Mouse (Mus musculus) cerebellum, postnatal 10 days (tissue): ENCODE measurements around the gene Sema4b.

Source experiments
- DNase-seq, 2 experiments: peaks; one replicate each; pipeline ENCODE4 v3.0.0; 2021; ENCODE audit warnings: mixed read lengths in 2 of 2

The Sema4b gene

DNA sequence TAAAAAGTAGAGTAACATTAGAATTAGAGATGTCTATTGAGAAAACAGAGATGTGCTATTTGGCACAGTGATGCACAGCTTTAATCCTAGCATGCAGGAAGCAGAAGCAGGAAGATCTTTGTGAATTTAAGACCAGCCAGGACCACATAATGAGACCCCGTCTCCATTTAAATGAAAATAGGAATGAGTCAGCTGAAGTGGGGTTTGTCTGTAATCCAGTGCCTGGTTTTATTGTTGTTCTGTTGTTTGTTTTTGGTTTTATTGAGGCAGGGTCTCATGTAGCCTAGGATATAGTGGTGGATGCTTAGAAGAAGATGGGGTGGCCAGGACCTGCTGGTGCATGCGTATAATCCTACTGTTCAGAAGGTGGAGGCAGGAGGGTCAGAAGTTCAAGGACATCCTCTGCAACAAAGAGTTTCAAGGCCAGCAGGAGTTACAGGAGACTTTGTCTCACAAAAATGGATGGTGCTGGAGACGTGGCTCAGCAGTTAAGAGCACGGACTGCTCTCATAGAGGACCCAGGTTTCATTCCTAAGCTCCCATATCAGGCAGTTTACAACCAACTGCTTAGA is 34.6 kb downstream of the Sema4b start:
- DNase-seq, result no peak

DNA sequence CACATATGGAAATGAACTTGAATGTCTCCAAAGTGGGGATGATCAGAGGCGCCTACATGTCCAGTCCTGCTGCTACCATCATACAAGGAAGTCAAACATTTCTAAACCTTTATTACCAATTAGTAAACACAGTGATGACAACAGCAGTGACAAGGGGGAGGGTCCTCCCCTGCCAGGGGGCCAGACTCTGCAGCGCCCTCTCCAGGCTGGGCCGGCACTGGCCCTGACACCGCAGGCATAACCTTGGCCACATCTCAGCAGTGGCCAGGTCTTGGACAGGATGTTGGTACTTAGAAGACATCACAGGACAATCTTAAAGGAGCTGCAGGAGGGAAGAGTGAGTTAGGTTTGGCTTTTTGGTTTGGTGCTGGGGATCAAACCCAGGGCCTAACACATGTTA is 40.4 kb downstream of the Sema4b start:
- DNase-seq, result no peak

DNA sequence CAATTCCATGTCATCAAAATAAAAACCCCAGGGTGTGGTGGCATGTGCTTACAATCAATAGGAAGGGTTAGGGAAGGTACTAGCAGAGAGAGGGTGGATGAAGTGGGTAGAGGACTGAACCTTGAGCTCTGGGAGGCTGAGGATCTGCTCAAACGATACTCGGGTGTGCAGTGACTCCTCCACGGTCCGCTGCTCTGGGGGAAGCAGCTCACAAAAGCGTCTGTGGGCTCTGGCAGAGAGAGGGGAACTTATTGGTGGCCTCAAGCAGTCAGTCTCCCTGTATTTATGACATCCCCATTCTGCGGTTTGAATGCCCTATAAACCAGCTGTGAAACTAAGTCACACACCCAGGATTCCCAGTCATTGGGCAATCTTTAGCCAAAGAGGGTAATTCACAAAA is 43.6 kb downstream of the Sema4b start:
- DNase-seq, result no peak

DNA sequence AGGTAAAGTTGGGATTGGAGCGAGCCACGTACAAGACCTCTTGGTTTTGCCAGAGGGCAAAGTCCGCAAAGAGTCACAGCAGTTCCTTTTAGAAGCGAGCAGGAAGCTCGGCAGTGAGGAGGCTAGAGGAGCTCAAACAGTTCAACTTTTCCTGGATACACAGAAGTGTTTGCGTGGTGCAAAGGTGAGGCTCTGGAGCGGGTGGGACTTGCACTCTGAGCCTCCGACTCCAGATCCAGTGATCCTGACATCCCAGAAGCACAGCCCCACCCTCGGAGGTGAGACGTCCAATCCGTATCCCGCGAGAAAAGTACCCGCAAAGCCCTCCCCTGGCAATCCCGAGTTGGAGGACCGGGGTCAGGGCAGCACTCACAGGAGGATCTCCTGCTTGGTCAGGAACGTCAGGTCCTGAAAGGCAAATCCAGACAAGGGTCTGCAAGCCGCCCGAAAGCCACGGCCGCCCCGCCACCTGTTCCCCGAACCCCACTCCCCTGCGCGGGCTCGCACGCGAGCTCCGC is 45.4 kb downstream of the Sema4b start:
- DNase-seq, result no peak

DNA sequence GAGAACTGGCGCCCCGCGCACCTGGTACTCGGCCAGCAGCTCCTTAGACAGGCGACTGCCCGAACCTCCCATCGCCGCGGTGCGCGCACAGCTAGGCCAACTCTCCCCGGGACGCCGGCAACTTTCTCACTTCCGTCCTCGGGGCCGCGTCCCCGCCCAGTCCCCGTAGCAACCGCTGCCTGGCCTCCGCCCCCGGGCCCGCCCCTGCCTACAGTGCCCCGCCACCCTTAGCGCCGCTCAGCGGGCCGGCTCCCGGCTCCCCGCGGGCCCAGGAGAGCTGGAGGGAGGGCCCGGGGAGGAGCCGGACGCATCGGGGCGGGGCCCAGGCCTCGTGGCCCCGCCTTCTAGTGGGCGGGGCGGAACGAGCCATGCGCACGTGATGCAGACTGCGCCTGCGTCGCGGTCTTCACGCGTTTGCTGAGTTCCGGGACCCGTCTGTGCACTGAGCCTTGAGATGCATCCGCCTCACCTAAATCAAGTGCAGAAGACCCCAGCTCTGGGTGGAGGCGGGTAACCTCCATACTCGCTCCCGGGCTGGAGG is 45.9 kb downstream of the Sema4b start, which contains the start of the genes Cib1 and Gdpgp1:
Gene Cib1 (minus strand): TSS at position 325 of the 541 bp plus-strand sequence.
Gene Gdpgp1 (plus strand): TSS at position 377 of the 541 bp plus-strand sequence.
- peak; percentile 94 to 96 for DNase-seq

DNA sequence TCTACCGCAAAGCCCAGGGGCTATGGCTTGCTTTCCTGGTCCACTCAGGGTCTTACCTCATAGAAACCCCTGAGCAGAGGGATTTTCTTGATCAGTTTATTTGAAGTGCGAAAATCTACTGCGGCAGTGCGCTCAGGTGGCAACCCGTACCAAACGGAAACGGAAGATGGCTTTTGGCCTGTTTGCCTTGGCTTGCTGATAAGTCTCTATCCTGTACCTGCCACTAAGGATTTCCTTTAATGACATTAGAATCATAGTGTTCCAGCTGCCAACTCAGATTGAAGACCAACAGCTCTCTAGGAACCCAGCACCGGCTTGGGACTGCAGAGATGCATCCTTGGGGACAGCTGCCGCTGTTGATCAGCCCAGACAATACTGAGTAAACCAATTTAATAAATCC is 47.2 kb downstream of the Sema4b start:
- DNase-seq, result no peak

DNA sequence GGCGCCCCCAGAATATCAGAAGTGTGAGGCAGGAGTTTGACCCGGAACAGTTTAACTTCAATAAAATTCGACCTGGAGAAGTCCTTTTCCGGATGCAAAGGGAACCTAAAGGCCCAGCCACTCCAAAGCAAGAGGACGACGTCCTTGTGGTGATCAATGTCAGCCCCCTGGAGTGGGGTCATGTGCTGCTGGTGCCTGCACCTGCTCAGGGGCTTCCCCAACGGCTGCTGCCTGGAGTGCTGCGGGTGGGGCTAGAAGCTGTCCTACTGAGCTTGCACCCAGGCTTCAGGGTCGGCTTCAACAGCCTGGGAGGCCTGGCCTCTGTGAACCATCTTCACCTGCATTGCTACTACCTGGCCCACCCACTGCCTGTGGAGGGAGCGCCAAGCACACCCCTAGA is 51.9 kb downstream of the Sema4b start:
- DNase-seq, result no peak

DNA sequence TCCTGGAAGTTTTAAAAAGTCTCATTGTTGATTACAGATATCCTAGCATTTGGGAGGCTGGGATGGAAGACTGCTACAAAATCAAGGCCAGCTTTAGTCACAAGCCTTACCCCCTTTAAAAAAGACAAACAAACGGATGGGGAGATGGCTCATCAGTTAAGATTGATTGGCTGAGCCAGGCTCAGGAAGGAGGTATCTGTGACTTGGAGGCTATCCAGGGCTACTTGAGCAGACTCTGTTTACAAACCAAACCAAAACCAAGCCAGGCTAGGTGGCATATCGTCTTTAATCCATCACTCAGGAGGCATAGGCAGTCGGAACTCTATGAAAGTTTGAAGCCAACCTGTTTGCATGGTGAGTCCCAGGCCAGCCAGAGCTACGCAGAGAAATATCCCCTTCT is 55.0 kb downstream of the Sema4b start:
- no peak for DNase-seq

DNA sequence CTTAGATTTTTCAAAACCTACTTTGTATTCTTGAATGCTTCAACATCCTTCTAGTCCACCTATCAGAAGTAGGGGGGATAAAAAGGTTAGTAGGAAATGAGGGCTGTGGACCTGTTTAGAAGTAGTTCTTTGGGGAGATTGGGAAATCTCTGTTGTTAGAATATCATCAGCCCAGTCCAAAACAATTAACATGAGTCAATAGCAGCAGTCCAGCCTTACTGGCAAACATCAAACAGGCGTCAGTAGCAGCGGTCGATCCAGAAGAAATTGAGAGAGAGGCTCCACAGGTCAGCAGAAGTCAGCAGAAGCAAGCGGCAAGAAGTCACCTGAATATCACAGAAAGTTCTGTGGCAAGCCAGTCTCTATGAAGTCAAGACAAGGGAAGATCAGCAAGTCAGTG is 58.2 kb downstream of the Sema4b start:
- DNase-seq, result no peak

DNA sequence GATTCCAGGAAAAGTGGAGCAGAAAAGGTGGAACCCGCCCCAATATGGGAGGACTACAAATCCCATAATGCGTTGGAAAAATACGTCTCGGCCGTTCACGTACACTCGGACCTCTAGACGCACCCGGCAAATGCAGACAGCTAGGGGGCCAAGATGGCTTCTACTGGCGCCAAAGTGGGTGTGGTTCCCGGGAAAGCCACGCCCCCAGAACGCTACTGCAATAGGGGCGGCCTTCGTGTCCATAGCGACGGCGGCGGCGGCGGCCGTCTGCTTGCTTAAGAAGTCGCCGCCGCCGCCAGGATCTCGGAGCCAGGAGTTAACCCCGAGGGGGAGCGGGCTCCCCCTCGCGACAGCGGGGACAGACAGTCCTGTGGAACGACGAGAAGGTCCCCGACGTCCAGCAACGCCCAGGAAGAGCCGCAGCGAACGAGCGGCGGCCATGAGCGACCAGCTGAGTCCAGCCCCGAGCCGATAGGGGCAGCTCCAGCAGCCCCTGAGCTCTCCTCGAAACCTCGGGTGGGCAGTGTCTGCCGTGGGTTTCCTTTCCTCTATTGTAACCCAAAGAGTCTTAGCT is 59.6 kb downstream of the Sema4b start, which contains the start of gene Ttll13:
Gene Ttll13 (plus strand): TSS at position 229 of the 574 bp plus-strand sequence.
- DNase-seq, result peak; percentile 98 to 99

DNA sequence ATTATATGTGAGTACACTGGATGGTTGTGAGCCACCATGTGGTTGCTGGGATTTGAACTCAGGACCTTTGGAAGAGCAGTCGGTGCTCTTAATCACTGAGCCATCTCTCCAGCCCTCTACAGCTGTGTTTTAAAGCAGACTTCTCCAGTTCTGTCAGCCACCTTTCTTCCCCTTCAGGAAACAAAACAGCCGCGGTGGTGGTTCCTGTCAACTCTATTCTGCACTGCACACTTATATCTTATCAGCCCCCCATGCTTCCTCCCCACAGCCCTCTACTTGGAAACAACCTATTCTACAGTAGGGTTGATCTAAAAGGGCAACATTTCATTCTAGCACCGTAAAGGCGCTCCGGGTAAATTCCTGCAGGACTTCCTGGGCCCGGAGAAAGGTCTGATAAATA is 60.2 kb downstream of the Sema4b start:
- DNase-seq, result no peak

DNA sequence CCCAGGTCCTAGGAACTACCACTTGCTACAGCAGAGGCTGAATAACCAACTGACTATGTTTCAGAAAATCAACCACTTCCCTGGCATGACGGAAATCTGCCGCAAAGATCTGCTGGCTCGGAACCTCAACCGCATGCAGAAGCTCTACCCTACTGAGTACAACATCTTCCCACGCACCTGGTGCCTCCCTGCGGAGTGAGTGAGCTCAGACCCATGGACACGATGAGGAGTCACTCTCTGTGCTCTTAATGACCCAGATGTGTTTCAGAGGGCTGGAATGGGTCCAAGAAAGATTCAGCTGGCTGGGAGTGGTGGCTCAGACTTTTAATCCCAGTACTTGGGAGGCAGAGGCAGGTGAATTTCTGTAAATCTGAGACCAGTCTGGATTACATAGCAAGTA is 65.8 kb downstream of the Sema4b start:
- no peak for DNase-seq

DNA sequence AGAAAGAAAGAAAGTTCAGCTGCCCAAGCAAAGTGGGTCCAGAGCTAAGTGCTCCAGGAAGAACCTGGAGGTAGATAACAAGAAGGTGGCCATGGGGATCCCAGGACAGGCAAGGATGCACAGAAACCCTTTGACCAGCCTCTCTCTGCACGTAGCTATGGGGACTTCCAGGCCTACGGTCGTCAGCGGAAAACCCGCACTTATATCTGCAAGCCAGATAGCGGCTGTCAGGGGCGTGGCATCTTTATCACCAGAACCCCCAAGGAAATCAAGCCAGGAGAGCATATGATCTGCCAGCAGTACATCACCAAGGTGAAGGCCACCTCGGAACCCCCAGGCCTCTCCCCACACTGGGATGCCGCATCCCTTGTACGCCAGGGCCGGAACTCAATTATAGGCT is 66.2 kb downstream of the Sema4b start:
- no peak for DNase-seq

DNA sequence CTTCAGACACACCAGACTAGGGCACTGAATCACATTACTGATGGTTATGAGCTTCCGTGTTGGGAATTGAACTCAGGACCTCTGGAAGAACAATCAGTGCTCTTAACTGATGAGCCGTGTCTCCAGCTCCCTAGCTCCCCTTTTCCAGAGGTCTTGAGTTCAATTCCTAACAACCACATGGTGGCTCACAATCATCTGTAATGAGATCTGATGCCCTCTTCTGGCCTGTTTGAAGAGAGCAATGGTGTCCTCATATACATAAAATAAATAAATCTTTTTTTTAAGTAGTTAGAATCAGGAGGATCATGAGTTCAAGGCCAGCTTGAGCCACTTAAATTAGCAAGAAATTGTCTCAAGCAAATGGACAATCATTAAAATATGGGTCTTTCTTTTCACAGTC is 69.3 kb downstream of the Sema4b start:
- DNase-seq, result no peak

DNA sequence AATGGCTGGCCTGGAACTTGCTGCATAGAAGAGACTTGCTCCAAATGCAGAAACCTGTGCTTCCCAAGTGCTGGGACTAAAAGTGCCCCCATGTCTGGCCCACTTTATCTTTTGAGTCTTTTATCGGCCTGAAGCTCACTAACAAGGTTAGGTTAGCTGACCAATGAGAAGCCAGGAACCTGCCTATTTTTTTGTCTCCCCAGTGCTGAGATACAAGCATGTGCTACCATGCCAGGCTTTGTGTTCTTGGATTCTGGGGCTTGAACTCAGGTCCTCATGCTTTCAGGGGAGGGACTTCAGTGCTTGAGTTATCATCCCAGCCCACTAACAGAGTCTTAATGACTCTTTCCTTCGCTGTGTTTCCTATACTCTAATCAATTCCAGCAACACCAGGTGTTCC is 71.1 kb downstream of the Sema4b start:
- DNase-seq, result no peak

DNA sequence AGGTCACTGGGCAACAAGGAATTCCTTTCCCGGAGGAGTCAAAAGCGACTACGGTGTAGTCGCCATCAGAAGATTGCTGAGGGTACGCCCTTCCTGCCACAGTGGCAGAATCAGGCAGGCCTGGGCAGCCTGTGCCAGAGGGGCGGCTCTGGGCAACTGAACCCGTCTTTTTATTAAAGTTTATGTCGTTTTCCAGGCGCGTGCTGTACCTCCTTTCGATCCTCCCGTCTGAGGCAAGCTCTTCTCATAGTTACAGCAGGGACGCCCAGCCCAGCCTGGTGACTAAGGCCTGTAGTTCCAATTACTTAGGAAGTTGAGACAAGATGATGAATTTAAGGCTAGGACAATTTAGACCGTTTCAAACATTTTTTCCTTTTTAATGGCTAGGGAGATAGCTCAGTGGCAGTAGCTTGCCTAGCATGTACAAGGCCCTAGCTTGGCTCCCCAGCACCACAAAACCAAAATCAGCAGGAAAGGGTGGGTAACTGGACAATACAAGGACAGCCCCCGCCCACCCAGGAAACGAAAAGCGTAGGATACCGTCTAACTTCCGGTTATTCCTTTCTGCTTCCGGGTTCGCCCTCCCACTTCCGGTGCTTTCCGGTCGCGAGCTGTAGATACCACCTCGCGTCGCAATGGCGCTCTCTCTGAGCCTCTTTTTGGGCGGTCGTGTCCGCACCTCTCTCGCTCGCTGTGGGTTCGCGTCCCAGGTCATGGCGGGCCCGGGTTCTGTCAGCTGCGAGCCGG is 74.2 kb downstream of the Sema4b start, which contains the start of gene Ngrn:
Gene Ngrn (plus strand): TSS at position 591 of the 747 bp plus-strand sequence.
- DNase-seq, result peak; percentile 92 to 93

DNA sequence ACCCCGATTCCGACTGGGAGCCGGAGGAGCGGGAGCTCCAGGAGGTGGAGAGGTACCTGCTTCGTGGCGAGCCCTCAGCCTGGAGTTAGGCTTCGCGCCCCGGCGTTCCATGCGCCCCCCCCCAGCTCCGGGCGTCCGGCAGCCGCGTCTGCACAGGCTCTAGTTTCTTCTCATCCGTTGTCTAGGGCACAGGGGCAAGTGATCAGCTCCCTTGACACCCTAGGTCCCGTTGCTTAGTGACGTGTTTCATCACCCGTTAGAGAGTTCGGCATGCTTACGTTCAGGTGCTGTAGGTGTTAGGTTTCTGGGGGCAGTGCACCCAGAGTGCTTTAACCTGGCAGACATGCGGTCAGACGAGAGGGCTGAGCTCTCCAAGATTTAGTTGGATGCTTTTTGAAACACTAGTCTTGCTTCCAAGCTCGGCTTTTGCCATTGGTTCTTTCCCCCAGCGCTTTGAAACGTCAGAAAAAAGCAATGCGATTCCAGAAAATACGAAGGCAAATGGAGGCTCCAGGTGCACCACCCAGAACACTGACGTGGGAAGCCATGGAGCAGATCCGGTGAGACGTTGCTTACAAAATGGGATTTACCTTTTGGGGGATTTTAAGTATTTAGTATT is 74.8 kb downstream of the Sema4b start:
- no peak for DNase-seq

DNA sequence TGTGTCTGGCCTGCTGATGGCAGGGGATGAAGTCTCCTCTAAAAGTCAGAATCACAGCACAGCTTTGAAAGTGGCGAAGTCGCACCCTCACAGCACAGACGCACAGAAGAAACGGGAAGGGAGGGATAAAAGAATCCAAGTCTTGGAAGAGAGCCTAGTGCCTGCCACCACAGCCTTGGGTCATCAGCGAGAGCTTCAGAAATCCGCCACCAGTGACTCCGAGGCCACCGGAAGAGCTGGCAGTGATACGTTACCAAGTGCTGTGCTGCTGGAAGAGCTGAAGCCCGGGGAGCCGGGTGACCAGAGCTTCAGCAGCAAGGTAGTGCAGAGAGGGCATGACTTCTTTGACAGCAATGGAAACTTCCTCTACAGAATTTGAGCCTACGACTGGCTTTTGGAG is 78.0 kb downstream of the Sema4b start:
- DNase-seq, result no peak

DNA sequence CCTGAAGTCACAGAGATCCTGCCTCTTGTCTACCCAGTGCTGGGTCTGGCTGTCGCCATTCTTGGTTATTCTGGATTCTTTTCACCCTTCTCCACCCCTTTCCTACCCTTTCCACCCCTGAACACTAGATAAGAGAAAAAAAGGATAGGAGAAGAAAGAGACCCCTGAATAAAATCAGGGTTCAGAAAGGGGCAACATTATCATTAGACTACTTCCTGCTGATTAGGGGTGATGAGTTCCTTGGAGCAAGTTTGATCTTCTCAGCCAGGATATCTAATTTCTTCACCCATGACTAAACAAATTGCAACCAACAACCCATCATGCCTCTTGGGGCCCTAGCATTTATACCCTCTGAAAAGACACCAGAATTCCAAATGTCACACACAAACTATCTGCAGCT is 81.1 kb downstream of the Sema4b start:
- no peak for DNase-seq

DNA sequence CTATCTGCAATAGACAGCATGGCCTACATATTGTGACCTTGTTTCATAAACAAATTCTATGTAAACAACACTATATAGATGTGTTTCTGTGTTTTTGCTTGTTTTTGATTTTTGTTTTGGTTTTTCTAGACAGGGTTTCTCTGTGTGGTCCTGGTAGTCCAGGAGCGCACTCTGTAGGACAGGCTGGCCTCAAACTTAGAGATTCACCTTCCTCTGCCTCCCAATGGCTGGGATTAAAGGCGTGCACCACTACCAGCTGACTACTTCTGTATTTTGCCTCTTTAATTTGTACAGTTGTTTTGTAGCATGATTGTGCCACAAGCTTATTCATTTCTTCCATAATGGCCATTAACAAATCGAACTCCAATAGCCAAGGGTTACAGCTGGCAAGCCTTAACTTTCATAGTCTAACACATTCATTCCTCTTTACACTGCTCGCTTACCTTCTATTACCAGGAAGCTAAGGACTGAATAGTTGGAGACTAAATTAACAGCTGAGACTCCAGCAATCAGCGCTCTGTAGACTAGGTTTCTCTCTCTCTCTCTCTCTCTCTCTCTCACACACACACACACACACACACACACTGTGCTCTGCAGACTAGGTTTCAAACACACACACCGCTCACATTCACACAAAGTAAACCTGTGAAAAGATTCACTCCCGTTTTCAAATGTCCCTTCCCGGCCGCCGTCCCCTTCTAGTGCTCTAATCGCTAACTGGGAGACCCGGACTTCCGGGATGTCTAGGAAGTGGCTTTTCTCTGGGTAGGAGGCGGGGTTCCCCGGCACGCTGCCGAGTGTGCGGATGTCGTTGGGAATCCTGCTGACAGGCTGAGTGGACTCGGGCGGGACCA is 82.5 kb downstream of the Sema4b start, which contains the start of gene Vps33b:
Gene Vps33b (plus strand): TSS at position 753 of the 854 bp plus-strand sequence.
- peak; percentile 99 to 100 for DNase-seq

DNA sequence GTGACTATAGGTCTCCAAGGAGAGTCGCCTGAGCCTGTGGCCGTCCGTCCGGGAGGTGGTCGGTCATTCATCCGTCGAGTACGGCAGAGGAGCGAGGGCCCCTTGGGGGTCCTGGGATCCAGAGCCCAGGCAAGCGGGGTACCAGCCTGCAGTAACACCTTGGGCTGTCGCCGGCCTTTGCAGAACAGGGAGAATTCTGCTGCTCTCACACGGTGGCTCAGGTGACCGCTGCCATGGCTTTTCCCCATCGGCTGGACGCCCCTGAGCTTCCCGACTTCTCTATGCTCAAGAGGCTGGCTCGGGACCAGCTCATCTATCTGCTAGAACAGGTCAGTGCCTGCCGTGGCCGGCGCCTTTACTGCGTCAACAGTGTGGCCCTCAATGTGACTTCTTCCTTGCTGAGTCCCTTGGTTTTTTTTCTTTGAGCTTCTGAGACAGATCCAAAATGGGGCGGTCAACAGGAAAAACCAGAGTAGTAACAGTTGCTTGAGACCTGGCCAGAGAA is 83.2 kb downstream of the Sema4b start:
- DNase-seq, result peak; percentile 71 to 82

DNA sequence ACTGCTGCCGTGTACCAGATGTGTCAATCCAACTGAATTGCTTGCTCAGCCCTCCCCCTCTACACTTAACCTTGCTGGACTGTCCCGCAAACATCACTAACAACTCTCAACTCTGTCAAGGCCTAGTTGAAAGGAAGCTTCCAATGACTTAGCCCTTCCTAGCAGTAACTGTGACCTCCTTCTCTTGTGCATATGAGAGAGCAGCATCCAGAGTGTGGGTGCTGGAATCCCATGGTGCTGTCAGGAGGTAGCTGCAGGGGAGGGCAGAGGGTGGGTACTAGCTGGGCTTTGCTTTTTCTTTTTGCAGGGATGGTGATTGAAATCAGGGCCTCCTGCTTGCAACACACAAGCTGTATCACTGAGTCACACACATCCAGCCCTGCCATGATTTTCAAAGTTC is 86.8 kb downstream of the Sema4b start:
- no peak for DNase-seq
